Mouse (Mus musculus): ENCODE data around the gene Lhfpl5.

Gene Lhfpl5

GRCm38 (mm10) chr17:28624841-28625240, 49.4 kb downstream of the Lhfpl5 start:
- DNase-seq (ENCODE audit: extremely low spot score, low read depth, low spot score): no peak

- DNase-seq (ENCODE audit: extremely low spot score, low read depth, low spot score): no peak
Measured at GRCm38 (mm10) chr17:28625327-28625726, 49.9 kb downstream of the Lhfpl5 start.

GRCm38 (mm10) chr17:28626937-28627336, 51.5 kb downstream of the Lhfpl5 start:
- no peak for DNase-seq (ENCODE audit: extremely low spot score, low read depth, low spot score)

- no peak for DNase-seq (ENCODE audit: extremely low spot score, low read depth, low spot score)
Measured at GRCm38 (mm10) chr17:28628248-28629124, 53.0 kb downstream of the Lhfpl5 start.

GRCm38 (mm10) chr17:28629125-28629524, 53.7 kb downstream of the Lhfpl5 start:
- no peak for DNase-seq (ENCODE audit: extremely low spot score, low read depth, low spot score)
